Mouse (Mus musculus) small intestine, adult 2 months (tissue): ENCODE measurements around the gene Odf4.

ENCODE experiments used
- CTCF ChIP-seq: fragments of 200-500 bp; IDR thresholded peaks from 2 replicates; pipeline ENCODE4 v1.5.1; 2012; ENCODE audit warnings: low read depth, mild to moderate bottlenecking, control low read depth, inconsistent platforms, low read length, moderate library complexity, mixed read lengths; ENCODE audit not compliant: insufficient replicate concordance, insufficient read length; ENCODE audit errors: extremely low read depth
- POLR2A ChIP-seq: fragments of 200-500 bp; IDR thresholded peaks from 2 replicates; pipeline ENCODE4 v1.6.1; 2012; ENCODE audit warnings: low read depth, mild to moderate bottlenecking, control low read depth, inconsistent platforms, low read length, moderate library complexity

GRCm38 (mm10) chr11:68896247-68896646 lies 30.6 kb downstream of the Odf4 start:
- TF ChIP-seq CTCF (no peak), POLR2A (no peak)
